Mouse (Mus musculus): ENCODE measurements around the gene Pcyox1.
A peak's percentile ranks its signal among the peaks of the same experiment; 100 is the strongest.

Gene Pcyox1

DNA sequence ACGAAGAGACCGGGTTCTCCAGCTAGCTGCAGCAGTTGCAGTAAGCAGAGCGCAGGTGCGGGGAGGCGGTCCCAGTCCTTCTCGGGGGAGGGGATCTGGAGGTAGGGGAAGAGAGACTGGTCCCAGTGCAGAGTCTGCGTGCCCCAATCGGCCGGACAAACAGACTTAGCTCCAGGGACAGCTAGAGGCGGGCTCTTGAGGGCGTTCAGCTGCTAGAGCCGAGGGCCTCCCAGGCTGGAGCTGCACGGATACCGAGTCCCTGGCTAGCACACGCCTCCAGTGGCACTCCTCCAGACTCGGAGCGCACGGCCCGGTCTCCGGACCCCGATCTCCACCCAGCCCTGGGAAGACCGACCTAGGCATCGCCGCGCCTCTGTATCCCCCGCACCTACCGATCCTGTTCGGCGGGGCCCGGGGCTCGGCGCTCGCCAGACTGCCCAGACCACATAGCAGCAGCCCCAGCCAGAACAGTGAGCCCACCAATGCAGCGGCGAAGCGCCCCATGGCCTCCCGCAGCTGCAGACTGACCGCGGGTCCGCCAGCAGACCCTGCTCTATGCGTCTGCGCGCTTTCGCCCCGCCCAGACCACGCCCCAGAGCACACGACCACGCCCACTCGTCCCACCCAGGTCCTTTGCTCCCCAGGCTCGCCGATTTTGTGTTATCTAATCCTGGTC is at the start of gene Pcyox1:
TSS of gene Pcyox1 (minus strand) at position 574 of the 676 bp plus-strand sequence.
- DNase-seq = peak; percentile 86

DNA sequence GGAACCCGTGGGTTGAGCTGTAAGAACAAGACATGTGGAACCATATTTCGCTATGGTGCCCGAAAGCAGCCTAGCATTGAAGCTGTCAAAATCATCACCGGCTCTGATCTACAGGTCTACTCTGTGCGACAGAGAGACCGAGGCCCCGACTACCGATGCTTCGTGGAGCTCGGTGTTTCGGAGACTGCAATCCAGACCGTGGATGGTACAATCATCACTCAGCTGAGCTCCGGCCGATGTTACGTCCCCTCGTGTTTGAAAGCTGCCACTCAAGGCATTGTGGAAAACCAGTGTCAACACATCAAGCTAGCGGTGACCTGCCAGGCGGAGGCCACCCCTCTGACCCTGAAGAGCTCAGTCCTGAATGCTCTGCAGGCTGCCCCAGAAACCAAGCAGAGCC is 48.6 kb upstream of the Pcyox1 start:
- no peak for DNase-seq

DNA sequence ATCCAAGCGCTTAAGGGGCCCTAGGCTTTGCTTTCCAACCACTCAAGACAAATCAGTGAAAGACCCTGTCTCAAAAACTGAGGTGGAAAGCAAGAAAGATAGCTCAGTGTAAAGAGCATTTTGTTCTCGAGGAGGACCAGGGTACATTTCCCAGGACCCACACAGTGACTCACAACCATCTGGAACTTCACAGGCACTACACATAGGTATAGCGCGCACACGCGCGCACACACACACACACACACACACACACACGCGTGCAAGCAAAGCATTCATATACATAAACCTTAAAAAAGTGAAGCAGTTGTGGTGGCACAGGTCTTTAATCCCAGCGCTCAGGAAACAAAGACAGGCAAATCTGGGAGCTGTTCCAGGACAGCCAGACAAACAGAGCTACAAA is 44.6 kb upstream of the Pcyox1 start:
- DNase-seq = no peak

- DNase-seq = no peak
These were observed 42.6 kb upstream of the Pcyox1 start for GRCm38 (mm10) chr6:86439531-86439930.

DNA sequence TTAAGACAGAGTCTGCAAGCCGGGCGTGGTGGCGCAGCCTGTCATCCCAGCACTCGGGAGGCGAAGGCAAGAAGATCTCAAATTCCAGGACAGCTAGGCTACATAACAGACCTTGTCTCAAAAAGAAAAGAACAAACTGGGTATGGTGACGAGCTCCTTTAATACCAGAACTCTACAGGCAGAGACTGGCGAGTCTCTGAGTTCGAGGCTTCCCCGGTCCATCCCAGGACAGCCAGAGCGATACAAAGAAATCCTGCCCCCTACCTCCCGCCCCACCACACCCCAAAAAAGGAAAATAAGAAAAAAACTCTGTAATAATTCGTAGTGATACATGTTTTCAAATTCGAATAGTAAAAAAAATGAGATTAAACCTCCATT is 42.2 kb upstream of the Pcyox1 start:
- no peak for DNase-seq

- DNase-seq = peak; percentile 95
These were observed 41.5 kb upstream of the Pcyox1 start, which contains the start of gene C87436 for GRCm38 (mm10) chr6:86438272-86439118. Gene C87436 (plus strand): TSS chr6:86438374.

DNA sequence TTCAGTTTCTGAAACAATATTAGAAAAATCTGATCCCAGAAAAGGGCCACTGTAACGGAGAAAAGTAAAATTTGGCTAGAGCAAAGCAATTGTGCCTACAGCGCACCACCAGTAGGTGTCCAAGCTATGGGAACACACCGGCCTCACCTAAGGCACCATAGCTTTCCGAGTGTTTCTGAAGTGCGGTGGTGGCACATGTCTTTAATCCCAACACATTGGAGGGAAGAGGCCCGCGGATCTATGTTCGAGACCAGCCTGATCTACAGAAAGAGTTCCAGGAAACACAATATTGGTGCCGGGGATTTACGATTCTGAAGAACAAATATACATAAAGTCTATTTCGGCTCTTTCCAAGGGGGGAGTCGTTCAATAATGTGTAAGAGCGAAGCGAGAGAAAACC is 40.8 kb upstream of the Pcyox1 start:
- peak; percentile 41 for DNase-seq

DNA sequence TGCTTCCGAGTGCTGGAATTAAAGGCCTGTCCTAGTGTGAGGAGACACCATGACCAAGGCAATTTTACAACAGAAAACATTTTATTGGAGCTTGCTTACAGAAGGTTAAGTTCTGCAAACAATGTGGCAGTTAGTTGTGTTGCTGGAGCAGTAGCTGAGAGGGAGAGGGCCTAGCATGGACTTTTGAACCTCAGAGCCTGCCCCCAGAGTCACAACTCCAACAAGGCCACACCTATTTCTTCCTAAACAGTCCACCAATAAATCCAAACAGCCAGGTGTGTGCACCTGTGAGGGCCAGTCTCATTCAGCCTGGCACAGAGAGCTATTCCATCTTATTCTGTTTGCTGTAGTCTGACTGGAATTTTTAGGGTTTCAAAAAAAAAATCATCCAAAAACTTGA is 36.7 kb upstream of the Pcyox1 start:
- DNase-seq = no peak

- no peak for DNase-seq
These were observed 34.6 kb upstream of the Pcyox1 start for GRCm38 (mm10) chr6:86431531-86431930.

DNA sequence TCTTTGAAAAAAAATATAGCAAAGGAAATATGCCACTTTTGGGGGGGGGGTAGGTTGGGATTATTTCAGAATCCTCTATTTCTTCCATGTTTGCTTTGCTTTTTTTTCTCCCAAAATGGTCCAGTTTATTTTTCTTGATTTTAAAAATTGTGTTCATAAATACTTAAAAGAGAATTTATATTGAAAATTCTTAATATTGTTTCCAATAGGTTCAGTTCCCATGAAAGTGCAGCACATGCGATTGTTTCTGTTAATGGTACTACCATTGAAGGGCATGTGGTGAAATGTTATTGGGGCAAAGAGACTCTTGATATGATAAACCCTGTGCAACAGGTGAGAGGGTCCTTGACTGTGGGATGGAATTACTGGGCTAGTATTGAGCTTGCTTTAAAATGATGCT is 29.4 kb upstream of the Pcyox1 start, which contains the start of gene Gm44790:
TSS of gene Gm44790 (plus strand) at position 301 of the 400 bp plus-strand sequence.
- no peak for DNase-seq

GRCm38 (mm10) chr6:86420491-86420890 is 23.5 kb upstream of the Pcyox1 start:
- no peak for DNase-seq

- DNase-seq = no peak
These were observed 22.3 kb upstream of the Pcyox1 start for GRCm38 (mm10) chr6:86419239-86419638.

- no peak for DNase-seq
These were observed 21.8 kb upstream of the Pcyox1 start for GRCm38 (mm10) chr6:86418711-86419110.

DNA sequence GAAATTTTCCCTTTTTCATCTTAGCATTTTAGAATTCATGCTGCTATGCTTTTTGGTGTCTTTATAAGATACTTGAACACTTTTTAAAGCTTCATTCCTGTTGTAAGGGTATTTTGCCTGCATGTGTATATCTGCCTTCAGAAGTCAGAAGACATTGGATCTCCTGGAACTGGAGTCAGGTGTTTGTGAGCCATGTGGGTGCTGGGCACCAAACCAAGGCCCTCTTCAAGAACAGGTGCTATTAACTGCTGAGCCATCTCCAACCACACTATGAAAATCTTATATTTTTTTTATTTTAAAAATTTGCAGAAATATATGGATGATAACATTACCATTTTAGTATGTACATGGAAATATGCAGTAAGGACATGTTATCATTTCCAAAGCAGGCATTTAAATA is 9.4 kb upstream of the Pcyox1 start:
- DNase-seq = no peak

DNA sequence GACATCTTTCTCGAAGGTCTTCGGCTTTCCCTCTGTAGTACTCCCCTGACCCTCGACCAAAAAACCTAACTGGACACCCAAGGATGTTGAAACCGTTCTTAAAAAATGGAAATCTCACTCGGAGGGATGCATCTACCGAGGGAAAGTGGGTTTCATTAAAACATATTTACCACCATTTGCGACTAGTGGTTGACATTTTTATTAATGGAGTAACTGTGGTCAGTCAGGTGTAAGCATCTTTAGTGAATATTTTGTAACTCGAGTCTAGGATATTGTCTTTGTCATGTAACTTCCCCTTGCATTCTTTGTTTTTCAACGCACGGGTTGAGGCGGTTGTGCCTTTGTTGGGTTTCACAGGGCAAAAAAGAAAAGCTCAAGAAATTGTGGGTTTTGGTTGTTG is 8.0 kb upstream of the Pcyox1 start:
- DNase-seq = no peak

GRCm38 (mm10) chr6:86404100-86404861 is 7.3 kb upstream of the Pcyox1 start, which contains the start of gene Tia1:
Gene Tia1 (plus strand): TSS chr6:86404219.
- DNase-seq = peak; percentile 98

DNA sequence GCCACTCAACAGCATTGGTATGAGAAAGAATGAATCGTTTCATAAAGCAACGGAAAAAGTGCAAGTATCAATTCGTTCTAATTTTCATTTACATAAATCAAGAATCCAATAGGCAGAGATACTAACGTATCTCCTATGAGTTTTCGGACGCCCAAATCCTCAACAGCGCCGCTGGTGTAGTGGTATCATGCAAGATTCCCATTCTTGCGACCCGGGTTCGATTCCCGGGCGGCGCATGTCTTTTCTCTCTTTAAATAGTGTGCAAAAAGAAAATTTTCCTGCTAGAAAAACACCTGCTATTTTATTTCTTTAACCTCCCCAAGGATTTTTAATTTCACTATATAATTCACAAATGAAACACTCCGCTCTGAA is 6.8 kb upstream of the Pcyox1 start:
- peak; percentile 91 for DNase-seq

DNA sequence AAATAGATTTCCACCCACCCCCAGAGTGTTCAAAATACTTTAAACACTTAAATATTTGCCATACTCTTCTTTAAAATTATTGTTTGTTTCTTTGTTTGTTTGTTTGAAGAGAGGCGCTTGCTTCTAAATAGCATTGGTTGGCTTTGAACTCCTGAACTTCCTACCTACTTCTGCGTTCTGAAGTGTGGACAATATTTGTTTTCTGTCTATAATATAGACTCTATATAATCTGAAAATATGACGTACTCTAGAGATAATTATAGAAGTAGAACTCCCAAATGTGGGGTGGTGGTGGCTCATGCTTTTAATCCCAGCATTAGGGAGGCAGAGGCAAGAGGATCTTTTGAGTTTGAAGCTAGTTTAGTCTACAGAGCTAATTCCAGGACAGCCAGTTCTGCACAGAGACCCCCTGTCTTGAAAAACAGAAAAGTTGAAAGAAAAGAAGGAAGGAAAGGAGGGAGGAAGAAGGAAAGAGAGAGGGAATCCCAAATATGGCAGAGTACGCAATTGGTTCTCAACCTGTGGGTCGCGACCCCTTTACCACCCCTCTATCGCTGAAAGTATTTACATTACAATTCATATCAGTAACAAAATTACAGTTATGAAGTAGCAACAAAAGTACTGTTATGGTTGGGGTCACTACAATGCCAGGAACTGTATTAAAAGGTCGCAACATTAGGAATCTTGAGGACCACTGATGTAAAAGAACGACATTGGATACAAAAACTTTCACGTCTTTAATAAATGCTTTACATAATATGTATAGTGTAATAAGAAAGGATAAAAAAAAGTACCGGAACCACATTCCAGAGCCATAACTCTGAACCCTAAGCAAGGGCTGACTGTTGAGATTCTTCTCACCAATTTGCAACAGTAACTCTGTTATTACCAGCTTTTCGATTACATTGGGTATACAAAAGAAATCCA is 6.0 kb upstream of the Pcyox1 start:
- no peak for DNase-seq

DNA sequence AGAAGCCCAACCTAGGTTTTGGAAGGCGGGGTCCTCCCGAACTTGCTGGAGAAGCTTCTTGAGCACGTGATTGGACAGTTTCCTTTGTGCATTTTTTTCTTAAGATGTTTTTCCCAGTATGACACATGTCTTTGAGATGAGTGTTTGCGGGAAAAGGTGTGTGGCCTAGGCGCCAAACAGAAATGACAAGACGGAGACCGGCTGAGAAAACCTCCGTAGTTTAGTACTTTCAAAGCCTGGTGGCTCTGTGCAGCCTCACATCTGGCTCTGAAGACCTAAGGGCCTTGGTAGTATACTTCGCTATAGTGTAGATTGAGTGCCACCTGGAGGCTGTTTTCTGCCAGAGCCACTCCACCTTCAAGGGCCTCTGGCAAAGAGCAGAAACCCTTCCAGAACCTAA is 4.0 kb upstream of the Pcyox1 start:
- DNase-seq = peak; percentile 59

DNA sequence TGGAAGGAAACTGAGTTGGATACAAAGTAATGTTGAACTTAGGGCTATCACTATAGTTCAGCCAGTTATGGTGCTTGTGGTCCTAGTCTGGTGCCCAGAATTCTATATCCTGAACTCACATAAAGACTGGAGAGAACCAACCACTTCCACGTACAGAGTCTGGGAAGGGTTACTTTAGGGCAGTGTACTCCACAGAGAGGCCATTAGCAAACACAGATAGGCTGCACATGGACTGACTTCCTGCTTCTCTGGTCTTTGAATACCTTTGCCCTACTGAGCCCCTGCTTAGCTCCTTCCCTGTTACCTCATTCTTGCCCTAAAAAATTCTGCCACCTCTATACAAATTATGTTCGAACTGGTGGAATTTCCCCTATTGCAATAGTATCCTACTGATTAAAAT is 3.0 kb upstream of the Pcyox1 start:
- no peak for DNase-seq

- no peak for DNase-seq
These were observed 2.0 kb upstream of the Pcyox1 start for GRCm38 (mm10) chr6:86398986-86399385.

- DNase-seq = no peak
These were observed 465 bp upstream of the Pcyox1 start for GRCm38 (mm10) chr6:86397257-86397980.

All from layer of hippocampus, adult 9-11 months (tissue).